Mouse (Mus musculus) neutrophil, adult 5-6 weeks (primary cell): ENCODE results near the gene Gck. TPM values are rescaled to one million over a fixed set of nuclear protein-coding genes. Genes with fewer than 3 reads are reported as not detected.
"Not testable (repeated sequence)": the region's sequence is repeated elsewhere in the genome, so short reads cannot be mapped to it uniquely, and the experiment has no call there.

Experiments used
- ATAC-seq: fragments of 151-379, 151-347 bp; 2 replicates; pipeline ENCODE4 v1.8.0; 2017; ENCODE audit warnings: mild to moderate bottlenecking, moderate TSS enrichment; ENCODE audit not compliant: insufficient number of reproducible peaks, poor library complexity, low FRiP score, severe bottlenecking; ENCODE audit errors: extremely low read depth
- total RNA-seq: library from RNA; stranded (forward); fragments of 200-1000 nt; gene quantifications from 2 replicates; pipeline ENCODE4 v1.2.3, GENCODE M21; 2017

The Gck gene
- total RNA-seq, 1 experiment from 2014 or later: 0.35 TPM

- ATAC-seq: no peak
These were observed 10.2 kb upstream of the Gck start for GRCm38 (mm10) chr11:5960051-5960450.

- ATAC-seq: peak; percentile 82
These were observed 5.8 kb upstream of the Gck start, which contains the start of gene Ykt6 for GRCm38 (mm10) chr11:5955546-5956276. Gene Ykt6 (plus strand): TSS chr11:5955693.

- ATAC-seq: peak; percentile 70
These were observed 5.2 kb upstream of the Gck start for GRCm38 (mm10) chr11:5954965-5955504.

- no peak for ATAC-seq
These were observed 4.6 kb upstream of the Gck start for GRCm38 (mm10) chr11:5954435-5954834.

- no peak for ATAC-seq
These were observed 3.4 kb upstream of the Gck start for GRCm38 (mm10) chr11:5953130-5953765.

- no peak for ATAC-seq
These were observed 2.6 kb upstream of the Gck start for GRCm38 (mm10) chr11:5952501-5952900.

GRCm38 (mm10) chr11:5948546-5949250, 1.2 kb downstream of the Gck start:
- no peak for ATAC-seq

- ATAC-seq: no peak
These were observed 2.1 kb downstream of the Gck start for GRCm38 (mm10) chr11:5947796-5948195.

- no peak; the same call in 1 of the 2 replicates for ATAC-seq
These were observed 4.8 kb downstream of the Gck start for GRCm38 (mm10) chr11:5945096-5945495.

- ATAC-seq: no peak
These were observed 6.9 kb downstream of the Gck start for GRCm38 (mm10) chr11:5942966-5943365.

GRCm38 (mm10) chr11:5934531-5934930, 15.3 kb downstream of the Gck start:
- not testable (repeated sequence) for ATAC-seq

- ATAC-seq: not testable (repeated sequence)
These were observed 17.9 kb downstream of the Gck start for GRCm38 (mm10) chr11:5931947-5932346.

GRCm38 (mm10) chr11:5930578-5930977, 19.3 kb downstream of the Gck start:
- ATAC-seq: no peak

GRCm38 (mm10) chr11:5926696-5927220, 23.1 kb downstream of the Gck start:
- ATAC-seq: no peak

GRCm38 (mm10) chr11:5924699-5925098, 25.2 kb downstream of the Gck start:
- ATAC-seq: no peak

- ATAC-seq: no peak
These were observed 29.4 kb downstream of the Gck start for GRCm38 (mm10) chr11:5920323-5920960.

GRCm38 (mm10) chr11:5919606-5920005, 30.3 kb downstream of the Gck start:
- no peak for ATAC-seq

GRCm38 (mm10) chr11:5918111-5918510, 31.8 kb downstream of the Gck start:
- ATAC-seq: no peak

- ATAC-seq: no peak
These were observed 33.7 kb downstream of the Gck start for GRCm38 (mm10) chr11:5916178-5916548.
